ENCODE assay signal across 21 mouse cellular contexts in the genomic region with DNA sequence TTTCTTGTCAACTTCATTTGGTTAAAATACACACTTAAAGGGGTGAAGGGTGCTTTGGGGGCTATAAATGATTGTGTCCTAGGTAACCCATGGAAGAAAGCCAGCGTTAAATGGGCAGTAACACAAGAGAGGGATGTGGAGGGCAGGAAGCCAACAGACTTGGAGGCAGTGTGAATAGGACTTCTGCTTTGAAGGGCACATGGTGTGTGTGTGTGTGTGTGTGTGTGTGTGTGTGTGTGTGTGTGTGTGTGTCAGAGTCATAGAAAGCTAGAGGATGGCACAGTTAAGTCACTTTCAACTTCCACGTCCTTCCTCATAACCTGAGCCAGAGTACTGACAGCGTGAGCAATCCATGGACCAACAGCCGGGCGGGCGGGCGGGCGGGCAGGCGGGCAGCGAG. TPM values are rescaled to one million over a fixed set of nuclear protein-coding genes. Genes with fewer than 3 reads are reported as not detected.
DNase-seq lines count a peak whose midpoint lies in the region; ATAC-seq lines count a peak whose summit lies in the region.
"Had no signal": no experiment of that assay in that cellular context is flagged by ENCODE, and none has a peak within 500 bp of the region (broad histone marks: within the 10 kb centered on the region; RNA-seq: fewer than 3 reads in every experiment).

No protein-coding gene starts in this region.

- peaks cover 36% of the 10 kb centered on the region for H3K36me3 ChIP-seq in heart, embryonic 10.5 days
- H3K36me3 ChIP-seq in lung, embryonic 16.5 days (ENCODE audit: control insufficient read depth, insufficient read depth, low read length): no peaks in the 10 kb centered on the region
- peaks cover 43% of the 10 kb centered on the region for H3K36me3 ChIP-seq in neural tube, embryonic 13.5 days
- H3K36me3 ChIP-seq in neural tube, embryonic 15.5 days: peaks cover 6% of the 10 kb centered on the region

- intact Hi-C loops in heart, postnatal 10 days (cut with DNase I): no loop called here

- no peaks in the 10 kb centered on the region for H3K9me3 ChIP-seq in heart, embryonic 10.5 days
- H3K9me3 ChIP-seq in lung, embryonic 16.5 days (ENCODE audit: control insufficient read depth, low read length): no peaks in the 10 kb centered on the region
- H3K9me3 ChIP-seq in neural tube, embryonic 13.5 days: no peaks in the 10 kb centered on the region
- no peaks in the 10 kb centered on the region for H3K9me3 ChIP-seq in neural tube, embryonic 15.5 days (replicated peaks)
- H3K9me3 ChIP-seq: limb, embryonic 13.5 days; liver, embryonic 12.5 days; midbrain, embryonic 12.5 days had no signal

- H3K9ac ChIP-seq in lung, embryonic 16.5 days (ENCODE audit: low read length): no peak overlapping the region
- H3K9ac ChIP-seq in neural tube, embryonic 13.5 days: no peak overlapping the region
- no peak overlapping the region for H3K9ac ChIP-seq in neural tube, embryonic 15.5 days (replicated peaks)
- H3K9ac ChIP-seq: limb, embryonic 13.5 days; liver, embryonic 12.5 days; midbrain, embryonic 12.5 days had no signal

- peak; percentile 39; the same call in 1 of the 2 replicates for ATAC-seq in lung, embryonic 16.5 days (ENCODE audit: low read depth)
- ATAC-seq in neural tube, embryonic 13.5 days (ENCODE audit: low read depth): peak; percentile 65
- ATAC-seq in neural tube, embryonic 15.5 days (ENCODE audit: low FRiP score): peak; percentile 39
- ATAC-seq: forebrain, embryonic 14.5 days; intestine, postnatal 0 days; liver, embryonic 12.5 days had no signal

- H3K4me2 ChIP-seq in lung, embryonic 16.5 days (ENCODE audit: low read depth, low read length): no peak overlapping the region
- H3K4me2 ChIP-seq in neural tube, embryonic 13.5 days: no peak overlapping the region
- no peak overlapping the region for H3K4me2 ChIP-seq in neural tube, embryonic 15.5 days
- H3K4me2 ChIP-seq: limb, embryonic 13.5 days; liver, embryonic 12.5 days; midbrain, embryonic 12.5 days had no signal

- WGBS in heart, embryonic 10.5 days: 92% methylated on average over 9 of the region's 10 CpGs
- 67% methylated on average over 4 of the region's 10 CpGs for WGBS in lung, embryonic 16.5 days
- WGBS in neural tube, embryonic 13.5 days: 80% methylated on average over 10 of the region's 10 CpGs
- 74% methylated on average over 10 of the region's 10 CpGs for WGBS in neural tube, embryonic 15.5 days

- H3K27ac ChIP-seq in heart, embryonic 10.5 days: no peak overlapping the region
- H3K27ac ChIP-seq in lung, embryonic 16.5 days (ENCODE audit: low read length): no peak overlapping the region
- H3K27ac ChIP-seq in neural tube, embryonic 13.5 days (replicated peaks): no peak overlapping the region
- 0 out of 2 replicates have a peak overlapping the region, but pooled peaks have one; percentile 13 for H3K27ac ChIP-seq in neural tube, embryonic 15.5 days (replicated peaks)
- H3K27ac ChIP-seq: limb, embryonic 13.5 days; liver, embryonic 12.5 days; midbrain, embryonic 12.5 days had no signal

- DNase-seq in heart, postnatal 10 days: peak; percentile 44 to 62
- no peak for DNase-seq in heart, embryonic 10.5 days (ENCODE audit: low spot score)
- no peak for DNase-seq in lung, postnatal 10 days
- DNase-seq in neural tube, embryonic 10.5 days (ENCODE audit: extremely low spot score, low spot score): no peak
- DNase-seq in frontal cortex, postnatal 10 days (ENCODE audit: low spot score in 2 of 2): no peak
- DNase-seq: adrenal gland, adult 2 months; cerebellum, adult 8-10 months; gastrocnemius, postnatal 10 days; layer of hippocampus, postnatal 36 days; lung, adult 18-20 months; right cerebral cortex, postnatal 25 days had no signal

- no peaks in the 10 kb centered on the region for H3K27me3 ChIP-seq in heart, embryonic 10.5 days (ENCODE audit: insufficient read depth, poor library complexity, severe bottlenecking)
- no peaks in the 10 kb centered on the region for H3K27me3 ChIP-seq in lung, embryonic 16.5 days (ENCODE audit: control insufficient read depth, insufficient read depth, low read depth, low read length)
- no peaks in the 10 kb centered on the region for H3K27me3 ChIP-seq in neural tube, embryonic 13.5 days
- no peaks in the 10 kb centered on the region for H3K27me3 ChIP-seq in neural tube, embryonic 15.5 days (replicated peaks)
- H3K27me3 ChIP-seq: limb, embryonic 13.5 days; liver, embryonic 12.5 days; midbrain, embryonic 12.5 days had no signal

- H3K4me3 ChIP-seq in heart, embryonic 10.5 days: no peak overlapping the region
- no peak overlapping the region for H3K4me3 ChIP-seq in lung, embryonic 16.5 days (ENCODE audit: low read length)
- H3K4me3 ChIP-seq in neural tube, embryonic 13.5 days: no peak overlapping the region
- H3K4me3 ChIP-seq in neural tube, embryonic 15.5 days (replicated peaks): no peak overlapping the region
- H3K4me3 ChIP-seq: limb, embryonic 13.5 days; liver, embryonic 12.5 days; midbrain, embryonic 12.5 days; myocyte had no signal

- peaks cover 14% of the 10 kb centered on the region for H3K4me1 ChIP-seq in heart, embryonic 10.5 days
- peaks cover 9% of the 10 kb centered on the region for H3K4me1 ChIP-seq in lung, embryonic 16.5 days (replicated peaks; ENCODE audit: control insufficient read depth, insufficient read depth, low read length)
- H3K4me1 ChIP-seq in neural tube, embryonic 13.5 days (replicated peaks): no peaks in the 10 kb centered on the region
- no peaks in the 10 kb centered on the region for H3K4me1 ChIP-seq in neural tube, embryonic 15.5 days
- H3K4me1 ChIP-seq: midbrain, embryonic 12.5 days had no signal

RNA-seq across cellular contexts. Expression of gene Clec2l, which starts 26.0 kb away (rescaled TPM):
- total RNA-seq in heart, postnatal 10 days (2021): 1 to 10 TPM; 2.8 to 3.3 TPM
- polyA plus RNA-seq in heart, embryonic 10.5 days (2016; fragmentation: Nextera tagmentation; extraction: Ambion mirVana): 0.50 and 1.5 TPM in 2 replicates
- polyA plus RNA-seq in lung, embryonic 16.5 days (2015; fragmentation: Nextera tagmentation; extraction: Ambion mirVana): 0.51 and 0.68 TPM in 2 replicates
- 9.0 and 12.7 TPM in 2 replicates for polyA plus RNA-seq in neural tube, embryonic 13.5 days (2015; fragmentation: Nextera tagmentation; extraction: Ambion mirVana)
- polyA plus RNA-seq in neural tube, embryonic 15.5 days (2015; fragmentation: Nextera tagmentation; extraction: Ambion mirVana): 25.4 and 40.3 TPM in 2 replicates
- total RNA-seq: megakaryocyte, adult 5-6 weeks had no signal

RNA-seq across cellular contexts. Expression of gene Klrg2, which starts 51.8 kb away (rescaled TPM):
- total RNA-seq in heart, postnatal 10 days (2021): under 1 TPM; 0.62 to 0.74 TPM
- polyA plus RNA-seq in heart, embryonic 10.5 days (2016; fragmentation: Nextera tagmentation; extraction: Ambion mirVana): 0.10 TPM in 1 of 2 replicates, not detected in the other
- polyA plus RNA-seq in lung, embryonic 16.5 days (2015; fragmentation: Nextera tagmentation; extraction: Ambion mirVana): 0.09 and 0.15 TPM in 2 replicates
- 0.08 and 0.24 TPM in 2 replicates for polyA plus RNA-seq in neural tube, embryonic 13.5 days (2015; fragmentation: Nextera tagmentation; extraction: Ambion mirVana)
- 0.14 and 0.24 TPM in 2 replicates for polyA plus RNA-seq in neural tube, embryonic 15.5 days (2015; fragmentation: Nextera tagmentation; extraction: Ambion mirVana)
- polyA plus RNA-seq: forebrain, embryonic 14.5 days had no signal

Comparison
In these comparisons a context has a peak if more than half of its experiments do, and no peak if none do; other contexts are left out.
1. DNase-seq: peak in heart, postnatal 10 days (2 of 2); none in heart, embryonic 10.5 days (single experiment), lung, postnatal 10 days (single experiment), neural tube, embryonic 10.5 days (single experiment) and frontal cortex, postnatal 10 days (0 of 2).
2. Peak in every context shown above with its lines, with median percentiles within 50 percentile points of each other: ATAC-seq.